Mouse (Mus musculus): ENCODE measurements around the gene Pigz. TPM values are rescaled to one million over a fixed set of nuclear protein-coding genes. Genes with fewer than 3 reads are reported as not detected.

Pigz gene
- 1.2 and 1.4 TPM in 2 replicates for polyA plus RNA-seq (2014; fragmentation: Nextera tagmentation; extraction: Ambion mirVana)

GRCm38 (mm10) chr16:31933751-31934549, at the start of gene Pigz:
Pigz (plus strand) TSS chr16:31933851.
- Histone ChIP-seq H3K27ac (ENCODE audit: low read depth, low read length) (peak within 1 kb of the TSS; percentile 85), H3K27me3 (ENCODE audit: control insufficient read depth, insufficient read depth, low read length) (peaks cover 20% of the 10 kb centered on the region), H3K9me3 (ENCODE audit: control insufficient read depth, low read length) (no peaks in the 10 kb centered on the region), H3K36me3 (ENCODE audit: control insufficient read depth, insufficient read depth, low read length) (no peaks in the 10 kb centered on the region), H3K4me1 (ENCODE audit: control insufficient read depth, insufficient read depth, low read length) (peaks cover 16% of the 10 kb centered on the region; the same call in 1 of the 2 replicates), H3K9ac (ENCODE audit: low read length) (peak within 1 kb of the TSS; percentile 62), H3K4me2 (ENCODE audit: low read depth) (peak within 1 kb of the TSS; percentile 75), H3K4me3 (ENCODE audit: low read depth, low read length) (peak within 1 kb of the TSS; percentile 41)
- WGBS: 6% methylated on average over 42 of the region's 42 CpGs
- peak; percentile 36 for DNase-seq (ENCODE audit: low spot score)
- no peak for ATAC-seq (ENCODE audit: insufficient read depth, low FRiP score, low TSS enrichment)

GRCm38 (mm10) chr16:31883902-31884301, 49.7 kb upstream of the Pigz start:
- 8% methylated on average over 6 of the region's 6 CpGs for WGBS
- H3K4me2 ChIP-seq (ENCODE audit: low read depth): no peak overlapping the region
- no peak overlapping the region for H3K27ac ChIP-seq (ENCODE audit: low read depth, low read length)
- no peak overlapping the region for H3K4me3 ChIP-seq (ENCODE audit: low read depth, low read length)
- no peak overlapping the region for H3K9ac ChIP-seq (ENCODE audit: low read length)
- no peaks in the 10 kb centered on the region for H3K27me3 ChIP-seq (ENCODE audit: control insufficient read depth, insufficient read depth, low read length)
- H3K9me3 ChIP-seq (ENCODE audit: control insufficient read depth, low read length): no peaks in the 10 kb centered on the region
- H3K36me3 ChIP-seq (ENCODE audit: control insufficient read depth, insufficient read depth, low read length): no peaks in the 10 kb centered on the region
- DNase-seq (ENCODE audit: low spot score) (peak; percentile 35), ATAC-seq (ENCODE audit: insufficient read depth, low FRiP score, low TSS enrichment) (no peak)
- H3K4me1 ChIP-seq (ENCODE audit: control insufficient read depth, insufficient read depth, low read length): peaks cover 8% of the 10 kb centered on the region

- Histone ChIP-seq H3K9ac (ENCODE audit: low read length) (no peak overlapping the region), H3K27me3 (ENCODE audit: control insufficient read depth, insufficient read depth, low read length) (no peaks in the 10 kb centered on the region), H3K4me1 (ENCODE audit: control insufficient read depth, insufficient read depth, low read length) (no peaks in the 10 kb centered on the region), H3K36me3 (ENCODE audit: control insufficient read depth, insufficient read depth, low read length) (no peaks in the 10 kb centered on the region), H3K9me3 (ENCODE audit: control insufficient read depth, low read length) (no peaks in the 10 kb centered on the region), H3K27ac (ENCODE audit: low read depth, low read length) (no peak overlapping the region), H3K4me3 (ENCODE audit: low read depth, low read length) (no peak overlapping the region), H3K4me2 (ENCODE audit: low read depth) (no peak overlapping the region)
- WGBS: 67% methylated on average over 7 of the region's 7 CpGs
- ATAC-seq (ENCODE audit: insufficient read depth, low FRiP score, low TSS enrichment): no peak
- no peak for DNase-seq (ENCODE audit: low spot score)
Measured at GRCm38 (mm10) chr16:31890907-31891306, 42.7 kb upstream of the Pigz start.

GRCm38 (mm10) chr16:31893396-31894141, 40.1 kb upstream of the Pigz start:
- DNase-seq (ENCODE audit: low spot score) (no peak), ATAC-seq (ENCODE audit: insufficient read depth, low FRiP score, low TSS enrichment) (no peak)
- H3K9ac ChIP-seq (ENCODE audit: low read length): no peak overlapping the region
- H3K9me3 ChIP-seq (ENCODE audit: control insufficient read depth, low read length): no peaks in the 10 kb centered on the region
- no peak overlapping the region for H3K4me3 ChIP-seq (ENCODE audit: low read depth, low read length)
- no peaks in the 10 kb centered on the region for H3K36me3 ChIP-seq (ENCODE audit: control insufficient read depth, insufficient read depth, low read length)
- no peak overlapping the region for H3K4me2 ChIP-seq (ENCODE audit: low read depth)
- WGBS: 59% methylated on average over 5 of the region's 5 CpGs
- peaks cover 7% of the 10 kb centered on the region; the same call in 1 of the 2 replicates for H3K4me1 ChIP-seq (ENCODE audit: control insufficient read depth, insufficient read depth, low read length)
- no peaks in the 10 kb centered on the region for H3K27me3 ChIP-seq (ENCODE audit: control insufficient read depth, insufficient read depth, low read length)
- no peak overlapping the region for H3K27ac ChIP-seq (ENCODE audit: low read depth, low read length)

- Histone ChIP-seq H3K4me1 (ENCODE audit: control insufficient read depth, insufficient read depth, low read length) (peaks cover 7% of the 10 kb centered on the region; the same call in 1 of the 2 replicates), H3K9ac (ENCODE audit: low read length) (peak overlapping the region; percentile 54), H3K36me3 (ENCODE audit: control insufficient read depth, insufficient read depth, low read length) (no peaks in the 10 kb centered on the region), H3K4me2 (ENCODE audit: low read depth) (peak overlapping the region; percentile 35), H3K9me3 (ENCODE audit: control insufficient read depth, low read length) (no peaks in the 10 kb centered on the region), H3K27me3 (ENCODE audit: control insufficient read depth, insufficient read depth, low read length) (no peaks in the 10 kb centered on the region), H3K27ac (ENCODE audit: low read depth, low read length) (no peak overlapping the region), H3K4me3 (ENCODE audit: low read depth, low read length) (peak overlapping the region; percentile 10; the same call in 1 of the 2 replicates)
- 13% methylated on average over 28 of the region's 29 CpGs for WGBS
- ATAC-seq (ENCODE audit: insufficient read depth, low FRiP score, low TSS enrichment) (peak; percentile 48), DNase-seq (ENCODE audit: low spot score) (peak; percentile 65)
Measured at GRCm38 (mm10) chr16:31896971-31897774, 36.5 kb upstream of the Pigz start.

GRCm38 (mm10) chr16:31898546-31899326, 34.9 kb upstream of the Pigz start:
- 79% methylated on average over 18 of the region's 18 CpGs for WGBS

GRCm38 (mm10) chr16:31901886-31902285, 31.8 kb upstream of the Pigz start:
- Histone ChIP-seq H3K9me3 (ENCODE audit: control insufficient read depth, low read length) (no peaks in the 10 kb centered on the region), H3K4me2 (ENCODE audit: low read depth) (no peak overlapping the region), H3K27ac (ENCODE audit: low read depth, low read length) (no peak overlapping the region), H3K27me3 (ENCODE audit: control insufficient read depth, insufficient read depth, low read length) (no peaks in the 10 kb centered on the region), H3K4me3 (ENCODE audit: low read depth, low read length) (no peak overlapping the region), H3K9ac (ENCODE audit: low read length) (no peak overlapping the region), H3K4me1 (ENCODE audit: control insufficient read depth, insufficient read depth, low read length) (peaks cover 7% of the 10 kb centered on the region; the same call in 1 of the 2 replicates), H3K36me3 (ENCODE audit: control insufficient read depth, insufficient read depth, low read length) (no peaks in the 10 kb centered on the region)
- 86% methylated on average over 1 of the region's 1 CpGs for WGBS
- ATAC-seq (ENCODE audit: insufficient read depth, low FRiP score, low TSS enrichment): no peak
- DNase-seq (ENCODE audit: low spot score): no peak

More at GRCm38 (mm10) chr16:31898546-31899326, 34.9 kb upstream of the Pigz start:
- H3K4me2 ChIP-seq (ENCODE audit: low read depth): no peak overlapping the region
- H3K27me3 ChIP-seq (ENCODE audit: control insufficient read depth, insufficient read depth, low read length): no peaks in the 10 kb centered on the region
- no peak overlapping the region for H3K4me3 ChIP-seq (ENCODE audit: low read depth, low read length)
- H3K9ac ChIP-seq (ENCODE audit: low read length): no peak overlapping the region
- no peak for ATAC-seq (ENCODE audit: insufficient read depth, low FRiP score, low TSS enrichment)
- DNase-seq (ENCODE audit: low spot score): no peak
- no peak overlapping the region for H3K27ac ChIP-seq (ENCODE audit: low read depth, low read length)
- H3K36me3 ChIP-seq (ENCODE audit: control insufficient read depth, insufficient read depth, low read length): no peaks in the 10 kb centered on the region
- H3K9me3 ChIP-seq (ENCODE audit: control insufficient read depth, low read length): no peaks in the 10 kb centered on the region
- peaks cover 7% of the 10 kb centered on the region; the same call in 1 of the 2 replicates for H3K4me1 ChIP-seq (ENCODE audit: control insufficient read depth, insufficient read depth, low read length)

- Histone ChIP-seq H3K36me3 (ENCODE audit: control insufficient read depth, insufficient read depth, low read length) (no peaks in the 10 kb centered on the region), H3K4me2 (ENCODE audit: low read depth) (no peak overlapping the region), H3K9ac (ENCODE audit: low read length) (no peak overlapping the region), H3K4me3 (ENCODE audit: low read depth, low read length) (no peak overlapping the region), H3K9me3 (ENCODE audit: control insufficient read depth, low read length) (no peaks in the 10 kb centered on the region), H3K4me1 (ENCODE audit: control insufficient read depth, insufficient read depth, low read length) (no peaks in the 10 kb centered on the region), H3K27ac (ENCODE audit: low read depth, low read length) (no peak overlapping the region), H3K27me3 (ENCODE audit: control insufficient read depth, insufficient read depth, low read length) (no peaks in the 10 kb centered on the region)
- DNase-seq (ENCODE audit: low spot score) (no peak), ATAC-seq (ENCODE audit: insufficient read depth, low FRiP score, low TSS enrichment) (no peak)
- 92% methylated on average over 8 of the region's 8 CpGs for WGBS
Measured at GRCm38 (mm10) chr16:31903239-31903638, 30.4 kb upstream of the Pigz start.
